Mouse (Mus musculus) cerebellum, adult (tissue): ENCODE data around the gene Cyth1.
A peak's percentile ranks its signal among the peaks of the same experiment; 100 is the strongest.

Experiments
- ATAC-seq: cut with Nextera tagmentation; 2 replicates; pipeline ENCODE4 v1.9.2; 2017; ENCODE audit warnings: mild to moderate bottlenecking, moderate library complexity, mixed read lengths; ENCODE audit not compliant: insufficient number of reproducible peaks, low FRiP score, low TSS enrichment

Gene Cyth1

DNA sequence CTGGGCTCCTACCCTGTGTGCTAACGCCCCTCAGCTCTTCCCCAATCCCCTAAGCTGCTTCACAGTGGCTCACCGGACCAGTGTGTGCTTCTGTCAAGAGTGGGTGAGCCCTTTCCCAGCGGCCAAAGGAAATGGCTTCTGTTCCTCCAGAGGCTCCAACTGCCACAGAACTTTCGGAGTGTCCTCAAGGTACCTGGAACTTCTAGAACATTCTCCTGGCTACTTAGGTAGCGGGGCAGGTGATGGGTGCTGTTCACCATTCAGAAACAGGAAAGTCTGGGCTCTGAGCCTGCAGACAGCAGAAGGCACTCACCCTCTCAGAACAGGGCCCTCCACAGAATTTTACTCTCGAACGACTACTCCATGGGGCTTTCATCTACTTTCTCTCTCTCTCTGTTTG lies 117.9 kb downstream of the Cyth1 start, which contains the start of gene Dnah17:
Gene Dnah17 (minus strand): TSS at position 101 of the 400 bp plus-strand sequence.
- no peak for ATAC-seq

DNA sequence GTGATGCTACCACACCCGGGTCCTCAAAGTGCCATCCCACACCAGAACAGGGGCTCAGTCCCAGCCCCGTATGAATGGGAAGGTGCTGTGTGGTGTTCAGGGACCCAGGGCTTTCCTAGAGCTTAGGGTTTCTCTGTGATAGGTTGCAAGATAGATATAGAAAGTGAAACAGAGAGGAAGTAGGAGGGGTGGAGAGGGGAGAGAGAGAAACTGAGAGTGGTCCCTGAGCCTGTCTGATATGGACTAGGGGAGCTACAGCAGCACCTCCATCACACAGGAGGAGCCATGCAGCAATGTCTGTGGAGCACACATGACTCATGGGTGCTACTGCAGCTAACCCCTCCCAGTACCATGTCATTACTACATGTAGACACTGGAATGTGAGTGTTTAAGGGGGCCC lies 118.6 kb downstream of the Cyth1 start:
- ATAC-seq, result no peak

DNA sequence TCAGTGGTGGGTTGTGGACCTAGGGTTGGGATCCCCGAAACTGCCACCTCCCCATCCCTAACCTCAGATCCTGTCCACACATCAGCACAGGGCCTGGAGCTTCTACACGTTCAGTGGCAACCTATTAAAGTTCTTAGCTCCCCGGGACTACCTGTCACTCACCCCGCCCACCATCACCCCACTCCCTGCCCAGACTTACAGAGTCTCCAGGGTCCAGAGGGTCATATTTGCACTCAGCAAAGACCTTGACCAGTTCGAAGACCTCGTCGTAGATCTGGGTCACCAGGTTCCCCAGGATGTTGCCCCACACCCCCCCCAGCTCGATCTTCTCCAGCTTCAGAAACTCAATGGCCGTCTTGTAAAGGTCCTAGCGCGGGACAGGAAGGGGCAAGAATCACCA lies 126.8 kb downstream of the Cyth1 start:
- ATAC-seq, result no peak

DNA sequence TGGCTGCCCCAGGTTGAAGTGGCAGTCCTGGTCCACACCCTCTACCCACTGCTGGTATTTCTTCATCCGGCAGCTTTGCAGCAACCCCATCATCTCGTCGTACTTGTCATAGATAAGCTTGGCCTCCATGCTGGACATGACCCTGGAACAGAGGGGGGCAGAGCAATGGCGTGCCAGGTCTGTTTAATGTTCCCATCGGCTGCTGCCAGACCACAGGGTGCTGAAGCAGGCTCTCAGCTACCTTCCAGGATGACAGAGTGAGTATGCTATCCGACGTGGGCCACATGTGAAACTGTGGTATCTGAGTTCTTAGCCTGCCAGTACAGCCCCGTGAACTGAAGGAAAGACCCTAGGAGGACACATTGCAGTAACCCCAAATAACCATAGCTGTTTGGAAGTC lies 129.6 kb downstream of the Cyth1 start:
- ATAC-seq, result no peak

DNA sequence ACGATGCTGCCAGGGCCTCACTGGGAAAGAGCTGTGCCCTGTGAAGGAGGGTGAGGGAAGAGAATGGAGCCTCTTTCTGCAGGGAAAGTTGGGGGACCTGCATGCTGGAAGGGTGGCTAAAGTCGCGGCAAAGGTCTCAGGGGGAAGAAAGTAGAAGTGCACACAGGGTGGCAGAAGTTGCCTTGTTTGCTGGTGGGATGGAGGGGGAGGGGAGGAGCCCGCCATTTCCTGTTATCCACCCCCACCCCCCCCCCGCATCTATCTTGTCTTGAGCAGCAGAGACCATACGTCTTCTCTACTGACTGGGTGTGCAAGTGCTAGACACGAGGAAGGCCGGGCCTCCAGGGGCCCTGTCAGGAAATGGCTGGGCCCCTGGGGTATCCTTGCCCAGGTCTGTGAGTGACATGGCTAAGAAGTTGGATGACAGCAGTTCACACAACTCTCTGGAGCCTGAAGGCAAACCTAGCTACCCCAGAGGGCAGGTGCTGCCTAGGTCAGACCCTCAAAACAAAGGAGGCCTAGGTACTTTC lies 133.7 kb downstream of the Cyth1 start:
- no peak for ATAC-seq

DNA sequence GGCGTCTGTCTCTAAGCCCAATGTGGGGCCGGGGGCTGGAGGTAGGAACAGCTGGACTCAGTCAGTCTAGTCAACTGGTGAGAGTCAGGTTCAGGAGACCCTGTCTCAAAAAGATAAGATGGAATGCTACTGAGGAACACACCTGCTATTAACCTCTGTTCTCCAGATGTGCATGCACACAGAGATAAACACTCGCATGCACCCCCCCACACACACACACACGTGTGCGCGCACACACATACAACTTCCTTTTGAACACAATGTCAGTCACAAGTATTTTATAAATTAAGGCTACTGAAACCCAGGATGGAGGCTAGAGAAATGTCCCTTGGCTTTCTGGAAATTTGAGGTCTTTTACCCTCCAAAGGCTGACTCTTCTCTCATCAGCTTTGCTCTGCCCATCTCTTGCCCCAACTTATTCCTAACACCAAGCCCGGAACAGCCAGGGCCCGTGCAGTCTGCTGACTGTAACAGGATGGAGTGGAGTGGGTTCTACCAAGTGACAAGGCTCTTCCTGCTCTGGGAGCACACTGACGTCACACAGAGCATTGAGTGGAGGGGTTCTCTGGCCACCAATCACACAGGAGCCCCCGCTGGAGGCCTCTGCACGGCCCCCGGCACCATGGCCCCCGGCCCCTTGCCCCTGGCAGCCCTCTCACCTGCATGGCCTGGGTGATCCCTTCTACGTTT lies 134.7 kb downstream of the Cyth1 start:
- no peak for ATAC-seq

DNA sequence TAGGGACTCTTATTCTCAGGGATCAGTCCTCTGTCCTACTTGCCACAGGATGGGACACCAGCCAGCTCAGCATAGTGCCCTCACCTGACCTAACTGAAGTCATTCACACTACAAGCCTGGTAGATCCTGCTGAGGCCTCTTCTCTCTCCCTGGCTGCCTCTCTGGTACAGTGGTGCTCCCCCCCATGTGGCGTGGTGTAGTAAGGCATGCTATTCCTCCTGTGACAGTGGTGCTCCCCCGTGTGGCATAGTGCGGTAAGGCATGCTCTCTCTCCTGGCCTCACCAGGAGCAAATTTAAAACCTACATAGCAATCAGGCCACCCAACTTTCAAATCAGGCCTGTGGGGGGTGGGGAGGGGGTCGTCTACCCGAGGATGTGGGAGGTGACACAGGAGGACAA lies 144.4 kb downstream of the Cyth1 start:
- ATAC-seq, result peak; percentile 63; the same call in 1 of the 2 replicates

DNA sequence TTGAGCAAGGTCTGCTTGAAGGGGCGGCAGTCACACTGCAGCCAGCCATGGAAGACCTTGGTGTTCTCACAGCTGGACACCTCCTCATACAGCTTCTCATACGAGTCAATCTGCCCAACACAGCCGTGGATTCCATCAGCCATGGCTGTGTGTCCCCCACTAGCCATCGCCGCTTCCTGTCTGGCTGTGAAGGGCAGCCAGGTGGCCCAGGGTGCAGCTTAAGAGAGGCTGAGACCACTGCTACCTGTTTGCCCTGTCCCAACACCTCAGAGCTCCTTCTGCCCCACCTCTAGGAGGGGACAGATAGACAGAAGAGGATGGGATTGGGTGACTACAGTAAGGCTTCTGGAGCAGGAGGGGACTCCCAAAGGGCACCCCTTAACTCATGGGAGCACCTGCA lies 145.0 kb downstream of the Cyth1 start:
- ATAC-seq, result no peak

DNA sequence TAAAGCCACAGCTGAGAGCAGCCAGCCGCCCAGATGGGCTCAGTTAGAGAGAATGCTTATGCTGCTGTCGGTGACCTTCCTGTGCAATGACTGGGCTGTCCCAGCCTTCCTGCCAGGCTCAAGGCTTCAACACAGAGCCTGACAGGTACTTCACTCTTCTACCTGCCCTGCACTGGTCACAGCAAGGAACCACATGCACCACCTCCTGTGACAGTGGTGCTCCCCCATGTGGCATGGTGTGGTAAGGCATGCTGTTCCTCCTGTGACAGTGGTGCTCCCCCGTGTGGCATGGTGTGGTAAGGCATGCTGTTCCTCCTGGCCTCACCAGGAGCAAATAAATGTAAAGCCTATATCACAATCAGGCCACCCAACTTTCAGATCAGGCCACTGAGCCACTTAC lies 145.6 kb downstream of the Cyth1 start:
- ATAC-seq, result peak; percentile 32; the same call in 1 of the 2 replicates

DNA sequence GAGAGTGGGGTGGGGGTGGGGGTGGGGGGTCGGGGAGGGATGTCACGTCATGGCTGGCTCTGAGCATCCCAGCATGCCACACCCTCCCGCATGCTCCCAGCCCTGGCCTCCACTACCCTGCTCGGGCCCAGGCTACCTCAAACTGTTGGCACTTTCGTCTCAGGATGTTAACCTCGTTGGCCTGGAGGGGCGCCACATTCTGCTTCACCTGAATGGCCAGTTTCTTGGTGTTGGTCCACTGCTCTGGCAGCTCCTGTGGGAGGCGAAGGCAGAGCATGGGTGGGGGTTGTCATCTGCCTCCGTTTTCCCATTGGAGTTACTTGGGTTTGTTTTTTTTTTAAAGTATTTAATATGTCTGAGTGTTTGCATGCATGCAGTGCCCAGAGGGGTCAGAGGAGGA lies 147.3 kb downstream of the Cyth1 start:
- no peak for ATAC-seq

DNA sequence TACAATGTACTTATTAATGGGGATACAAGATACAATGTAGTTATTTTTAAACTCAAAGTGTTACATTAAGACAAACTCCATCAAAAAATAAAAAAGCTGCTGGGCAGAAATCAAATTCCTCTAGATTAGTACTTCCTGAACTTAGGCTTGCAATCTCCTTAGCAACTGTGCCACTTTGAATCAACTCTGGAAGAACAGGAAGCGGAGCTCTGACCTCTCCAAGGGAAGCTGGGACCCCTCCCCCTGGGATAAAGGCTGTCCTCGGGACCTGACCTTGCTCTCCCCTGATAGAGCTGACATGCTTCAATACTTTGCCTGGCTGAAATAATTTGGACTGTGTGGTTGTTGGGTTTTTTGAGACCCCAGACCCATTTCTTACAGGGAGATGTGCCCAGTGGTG lies 151.7 kb downstream of the Cyth1 start:
- no peak for ATAC-seq

DNA sequence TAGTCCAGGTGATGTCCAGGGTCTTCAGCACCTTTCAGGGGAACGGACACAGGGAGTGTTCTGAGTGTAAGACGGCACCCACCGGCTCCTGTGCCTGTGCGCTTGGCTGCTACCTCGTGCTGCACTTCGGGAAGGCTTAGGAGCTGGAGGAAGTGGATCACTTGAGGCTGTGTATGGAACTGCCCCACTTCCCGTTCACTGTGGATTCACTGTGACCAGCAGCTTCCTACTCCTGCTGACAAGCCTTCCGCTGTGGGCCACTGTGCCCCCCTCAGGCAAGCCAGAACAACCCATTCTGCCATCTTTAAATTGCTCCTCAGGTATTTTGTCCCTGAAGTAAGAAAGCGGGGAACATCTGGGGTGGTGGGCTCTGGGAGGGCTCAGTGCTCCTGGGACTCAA lies 153.4 kb downstream of the Cyth1 start:
- ATAC-seq, result no peak

DNA sequence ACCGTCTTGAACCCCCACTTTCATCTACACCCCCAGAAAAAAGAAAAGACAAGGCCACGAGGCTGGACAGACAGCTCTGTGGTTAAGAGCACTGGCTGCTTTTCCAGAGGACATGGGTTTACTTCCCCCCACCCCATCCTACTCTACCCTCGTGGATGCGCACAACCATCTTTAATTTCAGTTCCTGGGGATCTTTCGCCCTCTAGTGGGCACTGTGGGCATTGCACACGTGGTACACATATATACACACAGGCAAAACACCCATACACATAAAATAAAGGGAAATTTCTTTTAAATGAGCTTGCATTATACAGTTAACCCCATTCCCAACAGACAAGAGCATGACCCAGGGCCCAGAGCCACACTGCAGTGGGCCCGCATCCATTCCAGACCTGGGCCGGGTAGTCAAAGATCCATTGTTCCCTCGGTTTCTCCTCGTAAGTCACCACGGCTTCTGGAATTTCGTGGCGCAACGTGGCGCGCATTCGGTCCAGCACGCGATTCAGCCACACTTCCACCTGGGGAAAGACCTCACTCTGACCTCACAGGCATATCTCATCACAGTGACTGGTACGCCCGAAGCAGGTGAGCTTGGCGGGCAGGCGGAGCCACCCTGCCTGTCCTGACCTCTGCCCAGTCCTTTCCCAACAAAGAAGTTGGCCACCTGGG lies 157.3 kb downstream of the Cyth1 start:
- ATAC-seq, result no peak

DNA sequence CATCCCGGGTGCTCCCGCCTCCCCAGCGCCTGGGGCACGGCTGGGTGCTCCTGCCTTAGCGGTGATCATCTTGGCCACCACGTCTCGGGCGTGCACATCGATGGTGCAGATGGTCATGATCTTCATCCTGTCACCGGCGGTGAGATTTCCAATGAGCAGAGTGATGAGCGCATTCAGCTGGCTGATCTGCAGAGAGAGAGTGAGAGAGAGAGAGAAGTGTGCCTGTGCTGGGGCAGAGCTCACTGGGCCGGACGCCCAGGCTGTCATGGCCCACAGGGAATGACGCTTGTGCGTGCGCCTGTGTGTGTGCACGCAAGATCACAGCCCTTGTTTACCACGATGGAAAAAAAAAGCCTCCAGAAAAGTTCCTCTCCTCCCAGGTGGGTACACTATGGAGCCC lies 159.5 kb downstream of the Cyth1 start:
- no peak for ATAC-seq

DNA sequence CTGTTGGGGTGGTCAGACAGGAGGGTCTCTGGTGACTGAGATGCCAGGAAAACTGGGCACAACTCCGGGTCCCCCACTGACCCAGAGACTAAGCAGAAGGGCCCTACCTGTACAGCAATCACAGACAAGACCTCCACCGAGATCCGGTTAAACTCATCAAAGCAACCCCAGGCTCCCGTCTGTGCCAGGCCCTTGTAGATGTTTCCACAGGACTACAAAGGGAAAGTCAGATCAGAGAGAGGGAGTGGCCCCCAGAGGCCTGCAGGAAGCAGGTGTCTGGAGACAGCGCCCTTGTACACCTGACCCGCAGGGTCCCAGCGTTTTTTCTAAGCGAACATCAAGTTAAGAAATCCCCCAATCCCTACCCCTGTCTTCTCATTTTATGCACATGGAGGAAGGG lies 162.4 kb downstream of the Cyth1 start:
- ATAC-seq, result no peak

DNA sequence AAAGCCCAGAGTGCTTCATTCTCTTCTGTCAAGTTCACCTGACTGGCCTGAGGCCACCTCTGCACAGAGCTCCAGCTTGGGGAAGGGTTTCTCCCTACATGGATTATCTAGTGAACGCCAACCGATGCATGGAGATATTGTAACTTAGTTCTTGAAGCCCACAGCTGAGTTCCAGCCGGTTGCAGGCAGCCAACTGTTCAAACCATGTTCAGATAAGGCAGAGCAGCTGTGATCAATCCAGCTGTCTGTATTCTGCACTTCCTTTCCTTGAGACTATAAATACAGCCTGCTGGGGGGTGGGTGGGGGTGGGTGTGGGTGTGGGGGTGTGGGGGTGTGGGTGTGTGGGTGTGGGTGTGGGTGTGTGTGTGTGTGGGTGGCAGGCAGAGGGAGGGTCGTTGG lies 163.2 kb downstream of the Cyth1 start:
- ATAC-seq, result no peak

DNA sequence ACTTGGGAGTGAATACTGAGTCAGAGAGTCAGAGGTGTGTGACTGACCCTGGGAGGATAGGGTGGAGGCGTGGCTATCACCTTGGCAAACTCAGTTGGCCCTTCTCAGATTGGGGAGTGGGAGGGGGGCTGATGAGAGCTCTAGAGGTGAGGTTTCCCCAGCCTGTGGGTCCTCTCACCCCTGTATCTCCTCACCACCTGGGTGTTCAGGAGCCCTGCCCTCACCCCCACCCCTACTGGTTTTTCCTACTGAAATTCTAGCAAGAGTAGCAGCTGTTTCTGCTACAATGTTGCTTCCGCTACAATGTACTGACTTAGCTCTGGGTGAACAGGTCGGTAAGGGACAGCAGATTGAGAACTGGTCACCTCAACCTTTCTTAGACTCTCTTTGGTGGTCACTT lies 164.1 kb downstream of the Cyth1 start:
- ATAC-seq, result no peak

DNA sequence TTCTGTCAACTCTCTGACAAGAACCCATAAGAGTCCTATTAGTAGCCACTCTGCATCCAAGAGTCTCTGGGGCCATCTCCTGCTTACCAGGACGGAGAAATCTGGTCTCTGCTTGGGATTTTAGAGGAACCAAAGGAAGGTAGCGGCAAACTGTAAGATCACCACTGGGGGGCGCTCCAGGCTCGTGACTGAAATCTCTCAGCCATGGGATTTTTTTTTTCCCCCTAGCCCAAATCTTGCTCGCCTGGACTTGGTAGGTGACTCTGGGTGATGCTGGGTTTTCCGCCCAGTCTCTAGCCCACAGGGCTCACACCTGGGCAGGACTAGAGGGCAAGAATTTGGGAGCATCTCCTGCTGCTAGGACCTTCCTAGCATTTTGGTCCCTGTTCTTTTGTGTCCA lies 164.6 kb downstream of the Cyth1 start:
- peak; percentile 33; the same call in 1 of the 2 replicates for ATAC-seq

DNA sequence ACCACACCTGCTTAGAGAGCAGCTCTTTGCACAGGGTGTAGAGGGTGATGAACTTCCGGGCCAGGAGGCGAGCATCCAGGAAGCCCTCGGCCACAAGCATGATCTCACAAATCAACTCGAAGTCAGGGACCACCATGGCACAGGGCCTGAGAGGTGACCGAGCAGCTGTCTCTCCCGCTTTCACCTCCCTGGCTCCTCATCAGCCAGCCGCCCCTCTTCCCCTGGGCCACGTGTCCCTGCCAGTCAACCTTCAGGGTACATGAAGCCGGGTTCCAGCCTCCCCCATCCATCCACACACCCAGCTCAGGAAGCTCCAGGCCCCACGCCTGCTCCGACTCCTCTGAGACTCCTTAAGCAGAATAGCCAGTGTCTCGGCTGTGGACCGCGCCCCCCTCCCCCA lies 166.1 kb downstream of the Cyth1 start:
- no peak for ATAC-seq
